ENCODE assay signal across 17 mouse cellular contexts in the genomic region with DNA sequence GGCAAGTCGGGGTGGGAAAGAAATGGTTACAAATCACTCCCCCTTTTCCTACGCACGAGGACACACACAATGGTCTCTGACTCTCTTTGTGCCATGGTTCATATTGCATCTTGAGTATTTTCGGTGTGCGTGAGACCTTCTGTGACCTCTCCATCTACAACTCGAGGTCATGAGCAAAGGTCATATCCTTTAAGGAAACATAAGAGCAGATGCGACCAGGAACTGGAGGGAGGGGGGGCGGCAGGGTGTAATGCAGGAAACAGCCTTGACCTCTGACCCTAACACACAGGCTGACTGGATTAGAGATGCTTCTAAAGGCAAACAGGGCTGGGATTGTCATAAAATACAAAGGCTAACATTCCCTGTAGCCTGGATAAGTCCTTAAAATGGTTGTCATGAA.
DNase-seq lines count a peak whose midpoint lies in the region; ATAC-seq and TF ChIP-seq lines count a peak whose summit lies in the region.
"Had no signal": no experiment of that assay in that cellular context is flagged by ENCODE, and none has a peak within 500 bp of the region (broad histone marks: within the 10 kb centered on the region; RNA-seq: fewer than 3 reads in every experiment).

No protein-coding gene starts in this region.

- H3K9ac ChIP-seq in kidney, embryonic 14.5 days (ENCODE audit: low read depth, low read length) = no peak overlapping the region
- H3K9ac ChIP-seq in embryonic facial prominence, embryonic 11.5 days (replicated peaks; ENCODE audit: low read length) = no peak overlapping the region
- H3K9ac ChIP-seq: heart, embryonic 12.5 days; liver, embryonic 12.5 days had no signal

- TF ChIP-seq POLR2A in cerebellum, adult 2 months (IDR thresholded peaks at IDR 0.05; ENCODE audit: borderline replicate concordance, insufficient read depth, low read length) = no peak

- no peaks in the 10 kb centered on the region for H3K9me3 ChIP-seq in kidney, embryonic 14.5 days (ENCODE audit: control insufficient read depth, low read length)
- no peaks in the 10 kb centered on the region for H3K9me3 ChIP-seq in embryonic facial prominence, embryonic 11.5 days (replicated peaks; ENCODE audit: control insufficient read depth, low read length)
- H3K9me3 ChIP-seq: liver, embryonic 12.5 days had no signal

- no peak for TF ChIP-seq CTCF in cerebellum, adult 2 months (IDR thresholded peaks at IDR 0.05; ENCODE audit: borderline replicate concordance, insufficient read depth, low read depth, low read length)

- H3K36me3 ChIP-seq in kidney, embryonic 14.5 days (ENCODE audit: control insufficient read depth, insufficient read depth, low read length) = no peaks in the 10 kb centered on the region
- H3K36me3 ChIP-seq in embryonic facial prominence, embryonic 11.5 days (replicated peaks; ENCODE audit: control insufficient read depth, insufficient read depth, low read depth, low read length) = no peaks in the 10 kb centered on the region
- H3K36me3 ChIP-seq: heart, embryonic 12.5 days; liver, embryonic 12.5 days had no signal

- no peaks in the 10 kb centered on the region for H3K27me3 ChIP-seq in kidney, embryonic 14.5 days (ENCODE audit: control insufficient read depth, insufficient read depth, low read length)
- H3K27me3 ChIP-seq in embryonic facial prominence, embryonic 11.5 days (ENCODE audit: control insufficient read depth, insufficient read depth, low read length) = no peaks in the 10 kb centered on the region
- no peaks in the 10 kb centered on the region for H3K27me3 ChIP-seq in cerebellum, adult 2 months (ENCODE audit: control insufficient read depth, insufficient read depth, low read length)
- H3K27me3 ChIP-seq: heart, embryonic 12.5 days; liver, embryonic 12.5 days had no signal

- H3K4me2 ChIP-seq in kidney, embryonic 14.5 days (replicated peaks; ENCODE audit: low read depth, low read length) = no peak overlapping the region
- H3K4me2 ChIP-seq in embryonic facial prominence, embryonic 11.5 days (ENCODE audit: low read depth, low read length) = no peak overlapping the region
- H3K4me2 ChIP-seq: heart, embryonic 12.5 days; liver, embryonic 12.5 days; midbrain, embryonic 11.5 days had no signal

- no peak overlapping the region for H3K27ac ChIP-seq in kidney, embryonic 14.5 days (ENCODE audit: low read depth, low read length)
- H3K27ac ChIP-seq in embryonic facial prominence, embryonic 11.5 days (replicated peaks; ENCODE audit: low read depth, low read length) = no peak overlapping the region
- H3K27ac ChIP-seq in cerebellum, adult 2 months (ENCODE audit: insufficient read depth, low read length) = no peak overlapping the region
- H3K27ac ChIP-seq: liver, embryonic 12.5 days had no signal

- DNase-seq in adrenal gland, adult (ENCODE audit: inconsistent age in 2 of 2, low spot score in 1 of 2) = peak; percentile 15 to 56
- no peak for DNase-seq in adrenal gland, postnatal 4 days (ENCODE audit: low spot score in 2 of 2)
- peak; percentile 6 to 22 for DNase-seq in kidney, postnatal 36 days
- DNase-seq in adrenal gland, postnatal 10 days = peak; percentile 23
- peak; percentile 31 for DNase-seq in embryonic facial prominence, embryonic 11.5 days (ENCODE audit: low spot score)
- no peak for DNase-seq in cerebellum, adult 2 months
- DNase-seq: cerebellum, adult 8-10 months; gastrocnemius, postnatal 36 days; heart, postnatal 36 days; layer of hippocampus, adult 9-11 months; thymus, postnatal 4 days had no signal

- 18% methylated on average over 8 of the region's 8 CpGs for WGBS in kidney, embryonic 14.5 days
- WGBS in embryonic facial prominence, embryonic 11.5 days = 15% methylated on average over 8 of the region's 8 CpGs
- 63% methylated on average over 8 of the region's 8 CpGs for WGBS in cerebellum, adult 2 months

- no peak for ATAC-seq in kidney, embryonic 14.5 days (ENCODE audit: low FRiP score, low TSS enrichment)
- no peak for ATAC-seq in embryonic facial prominence, embryonic 11.5 days (replicated peaks; ENCODE audit: insufficient number of reproducible peaks, low FRiP score, low TSS enrichment, low read depth)
- no peak for ATAC-seq in frontal cortex, adult (ENCODE audit: low TSS enrichment)
- ATAC-seq: liver, embryonic 12.5 days; lung, postnatal 0 days had no signal

- H3K4me3 ChIP-seq in kidney, embryonic 14.5 days (ENCODE audit: low read length) = no peak overlapping the region
- H3K4me3 ChIP-seq in embryonic facial prominence, embryonic 11.5 days (ENCODE audit: low read depth, low read length) = no peak overlapping the region
- H3K4me3 ChIP-seq in cerebellum, adult 2 months (replicated peaks; ENCODE audit: insufficient read depth, low read depth, low read length) = no peak overlapping the region
- H3K4me3 ChIP-seq: heart, embryonic 12.5 days; liver, embryonic 12.5 days had no signal

- no peaks in the 10 kb centered on the region for H3K4me1 ChIP-seq in kidney, embryonic 14.5 days (ENCODE audit: control insufficient read depth, insufficient read depth, low read length)
- no peaks in the 10 kb centered on the region for H3K4me1 ChIP-seq in embryonic facial prominence, embryonic 11.5 days (ENCODE audit: control insufficient read depth, insufficient read depth, low read length)
- no peaks in the 10 kb centered on the region for H3K4me1 ChIP-seq in cerebellum, adult 2 months (ENCODE audit: control insufficient read depth, insufficient read depth, low read length)
- H3K4me1 ChIP-seq: heart, embryonic 12.5 days; liver, embryonic 12.5 days had no signal

Comparison
In these comparisons a context has a peak if more than half of its experiments do, and no peak if none do; other contexts are left out.
1. DNase-seq: peak in adrenal gland, adult (2 of 2), kidney, postnatal 36 days (2 of 2), adrenal gland, postnatal 10 days (single experiment) and embryonic facial prominence, embryonic 11.5 days (single experiment); none in adrenal gland, postnatal 4 days (0 of 2) and cerebellum, adult 2 months (0 of 2).